Mouse (Mus musculus): ENCODE results near the gene 1700029J07Rik.

DNA sequence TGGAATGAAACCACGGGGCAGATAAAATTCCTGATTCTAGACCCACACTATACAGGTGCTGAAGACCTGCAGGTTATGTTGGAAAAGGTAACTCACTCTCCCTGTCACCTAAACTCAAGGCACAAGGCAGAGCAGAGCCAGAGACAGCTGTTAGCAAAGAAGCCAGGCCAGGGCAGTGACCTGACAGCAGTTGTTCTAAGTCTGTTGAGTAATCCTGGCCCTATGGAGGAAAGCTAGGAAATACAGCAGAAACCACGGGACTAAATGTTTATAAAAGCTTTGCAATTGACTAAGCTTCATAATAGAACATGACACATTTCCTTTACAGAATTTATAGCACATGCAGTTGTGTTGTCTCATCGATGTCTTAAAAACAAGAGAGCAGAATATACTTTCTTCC is 20.5 kb upstream of the 1700029J07Rik start:
- no peak for TF ChIP-seq CTCF (conservative IDR thresholded peaks at IDR 0.05; ENCODE audit: low read length)
- TF ChIP-seq NANOG (IDR thresholded peaks at IDR 0.05; ENCODE audit: borderline replicate concordance, low read length): no peak
- TF ChIP-seq POU5F1 (IDR thresholded peaks at IDR 0.05; ENCODE audit: borderline replicate concordance, low read length): no peak
